Mouse (Mus musculus) layer of hippocampus, adult 11-12 months (tissue): Measurements from ENCODE around the gene Kpna7.
A peak's percentile ranks its signal among the peaks of the same experiment; 100 is the strongest.
"Not testable (repeated sequence)": the region's sequence is repeated elsewhere in the genome, so short reads cannot be mapped to it uniquely, and the experiment has no call there.

Experiments used
- DNase-seq: peaks from one replicate; pipeline ENCODE4 v3.0.0; 2022; ENCODE audit warnings: low spot score

Gene Kpna7

GRCm38 (mm10) chr5:145083632-145084451 is at the start of gene Kpna7, which contains the start of gene Arpc1a:
TSS of gene Kpna7 (minus strand) at chr5:145084030.
TSS of gene Arpc1a (plus strand) at chr5:145083830.
- peak; percentile 90 for DNase-seq

DNA sequence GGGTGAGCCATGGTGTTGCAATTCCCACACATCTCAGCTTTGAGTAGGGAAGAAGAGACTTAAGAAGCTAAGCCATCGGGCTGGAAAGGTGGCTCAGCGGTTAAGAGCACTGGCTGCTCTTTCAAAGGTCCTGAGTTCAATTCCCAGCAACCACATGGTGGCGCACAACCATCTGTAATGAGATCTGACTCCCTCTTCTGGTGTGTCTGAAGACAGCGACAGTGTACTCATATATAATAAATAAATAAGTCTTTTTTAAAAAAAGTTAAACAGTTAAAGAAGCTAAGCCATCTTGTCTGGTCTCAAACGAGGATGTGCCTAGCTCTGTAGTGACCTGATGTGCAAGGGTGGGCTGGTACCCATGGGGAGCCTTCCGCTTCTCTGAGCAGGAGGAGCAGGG is 49.4 kb upstream of the Kpna7 start:
- DNase-seq: not testable (repeated sequence)

DNA sequence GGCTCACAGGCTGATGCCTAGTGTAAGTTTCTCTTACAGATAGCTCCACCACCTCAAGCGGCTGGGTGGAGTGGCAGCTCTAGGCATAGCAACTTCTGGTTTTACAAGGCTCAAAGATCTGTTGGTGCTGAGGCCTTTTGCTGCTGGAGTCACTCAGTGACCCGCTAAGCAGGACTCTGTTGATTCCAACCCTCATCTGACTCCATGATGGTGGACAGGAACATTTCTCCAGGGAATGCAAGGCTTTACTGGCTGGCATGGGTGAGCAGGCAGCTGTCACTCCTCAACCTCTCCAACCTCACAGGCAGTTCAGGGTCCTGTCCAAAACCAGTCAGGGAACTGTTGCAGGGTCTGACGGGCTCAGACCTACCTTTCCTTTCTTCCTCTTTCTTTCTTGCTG is 47.2 kb upstream of the Kpna7 start:
- DNase-seq: no peak

GRCm38 (mm10) chr5:145130191-145130590 is 46.4 kb upstream of the Kpna7 start:
- DNase-seq: peak; percentile 63

GRCm38 (mm10) chr5:145129773-145130172 is 45.9 kb upstream of the Kpna7 start:
- DNase-seq: not testable (repeated sequence)

DNA sequence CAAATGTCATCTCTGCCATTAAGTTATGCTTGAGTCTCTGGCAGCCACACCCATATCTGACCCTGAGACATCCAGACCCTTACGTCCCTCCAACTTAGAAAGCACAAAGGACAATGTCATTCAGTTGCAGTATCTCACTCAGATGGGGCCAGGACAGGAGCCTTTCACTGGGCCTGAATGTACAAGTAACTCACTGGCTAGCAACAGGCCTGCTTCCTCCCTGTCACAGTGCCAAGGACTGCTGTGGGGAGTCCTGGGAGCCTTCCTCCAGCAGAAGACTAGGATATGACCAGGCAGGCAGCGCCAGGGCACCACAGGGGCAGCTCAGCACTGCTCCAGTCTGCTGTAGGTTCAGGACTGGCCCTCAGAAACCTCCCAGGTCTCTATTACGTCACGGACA is 45.3 kb upstream of the Kpna7 start:
- DNase-seq: no peak

DNA sequence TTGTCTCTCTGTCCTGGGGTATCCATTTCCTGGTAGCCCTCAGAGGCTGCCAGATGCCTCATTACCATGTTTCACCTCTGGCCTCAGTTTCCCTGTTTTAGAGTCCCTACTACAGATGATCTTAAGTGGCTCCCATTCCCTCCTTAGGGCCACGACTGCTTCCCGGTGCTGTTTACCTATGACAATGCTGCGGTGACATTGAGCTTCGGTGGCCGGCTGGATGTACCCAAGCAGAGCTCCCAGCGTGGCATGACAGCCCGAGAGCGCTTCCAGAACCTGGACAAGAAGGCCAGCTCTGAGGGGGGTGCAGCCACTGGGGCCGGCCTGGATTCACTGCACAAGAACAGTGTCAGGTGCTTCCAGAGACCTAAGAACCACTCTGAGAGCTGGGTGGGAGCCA is 42.8 kb upstream of the Kpna7 start:
- no peak for DNase-seq

DNA sequence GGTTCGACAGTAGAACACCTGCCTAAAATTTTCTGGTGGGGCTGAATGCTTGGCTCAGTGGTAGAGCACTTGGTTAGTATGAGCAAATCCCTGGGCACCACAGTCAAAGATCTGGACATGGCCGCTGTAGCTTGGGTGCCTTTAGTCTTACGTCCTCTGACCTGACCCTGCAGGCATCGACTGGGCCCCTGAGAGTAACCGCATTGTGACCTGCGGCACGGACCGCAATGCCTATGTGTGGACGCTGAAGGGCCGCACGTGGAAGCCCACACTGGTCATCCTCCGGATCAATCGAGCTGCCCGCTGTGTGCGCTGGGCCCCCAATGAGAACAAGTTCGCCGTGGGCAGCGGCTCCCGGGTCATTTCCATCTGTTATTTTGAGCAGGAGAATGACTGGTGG is 39.6 kb upstream of the Kpna7 start:
- no peak for DNase-seq

DNA sequence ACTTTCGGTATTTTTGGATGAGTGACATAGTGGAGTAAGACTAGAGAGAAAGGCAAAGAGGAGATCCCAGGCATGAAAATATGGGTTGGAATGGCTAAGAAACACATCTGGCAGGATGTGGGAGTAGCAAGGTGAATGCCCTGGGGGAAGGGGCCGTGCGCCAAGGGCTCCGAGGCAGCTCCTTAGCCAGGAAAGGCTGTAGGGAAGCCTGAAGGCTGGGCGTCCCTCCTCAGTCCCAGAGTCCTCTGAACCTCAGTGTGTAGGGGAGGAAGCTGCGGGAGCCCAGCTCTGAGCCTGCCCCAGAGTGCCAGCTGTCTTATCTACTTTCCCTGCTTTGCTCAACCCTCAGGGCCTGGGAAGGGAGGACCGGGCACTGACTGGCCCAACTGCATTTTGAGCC is 37.1 kb upstream of the Kpna7 start:
- DNase-seq: no peak

- DNase-seq: no peak
Observed at GRCm38 (mm10) chr5:145119385-145119784, 35.6 kb upstream of the Kpna7 start.

- DNase-seq: no peak
Observed at GRCm38 (mm10) chr5:145118461-145118860, 34.6 kb upstream of the Kpna7 start.

DNA sequence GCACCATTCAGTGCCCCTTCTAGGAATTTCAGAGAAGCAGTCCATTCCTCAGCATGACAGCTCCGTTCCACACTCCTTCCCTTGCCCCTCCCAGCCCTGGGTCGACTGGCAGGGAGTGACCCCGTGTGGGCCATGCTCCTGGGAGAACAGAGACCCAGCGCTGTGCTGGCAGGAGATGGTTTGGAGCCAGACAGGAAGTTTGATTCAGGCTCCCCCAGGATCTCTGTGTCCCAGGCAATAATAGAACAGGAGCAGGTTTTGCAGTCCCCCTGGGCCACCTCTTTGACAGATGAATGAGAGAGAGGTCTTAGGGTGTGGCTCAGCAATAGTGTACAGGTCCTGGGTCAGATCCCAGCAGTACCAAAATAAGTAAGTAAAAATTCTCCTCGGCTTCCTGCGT is 34.2 kb upstream of the Kpna7 start:
- DNase-seq: no peak

- DNase-seq: peak; percentile 63
Observed at GRCm38 (mm10) chr5:145116916-145117315, 33.1 kb upstream of the Kpna7 start.

- no peak for DNase-seq
Observed at GRCm38 (mm10) chr5:145116316-145116715, 32.5 kb upstream of the Kpna7 start.

- DNase-seq: no peak
Observed at GRCm38 (mm10) chr5:145115736-145116135, 31.9 kb upstream of the Kpna7 start.

- DNase-seq: peak; percentile 60
Observed at GRCm38 (mm10) chr5:145114606-145115473, 31.0 kb upstream of the Kpna7 start.

DNA sequence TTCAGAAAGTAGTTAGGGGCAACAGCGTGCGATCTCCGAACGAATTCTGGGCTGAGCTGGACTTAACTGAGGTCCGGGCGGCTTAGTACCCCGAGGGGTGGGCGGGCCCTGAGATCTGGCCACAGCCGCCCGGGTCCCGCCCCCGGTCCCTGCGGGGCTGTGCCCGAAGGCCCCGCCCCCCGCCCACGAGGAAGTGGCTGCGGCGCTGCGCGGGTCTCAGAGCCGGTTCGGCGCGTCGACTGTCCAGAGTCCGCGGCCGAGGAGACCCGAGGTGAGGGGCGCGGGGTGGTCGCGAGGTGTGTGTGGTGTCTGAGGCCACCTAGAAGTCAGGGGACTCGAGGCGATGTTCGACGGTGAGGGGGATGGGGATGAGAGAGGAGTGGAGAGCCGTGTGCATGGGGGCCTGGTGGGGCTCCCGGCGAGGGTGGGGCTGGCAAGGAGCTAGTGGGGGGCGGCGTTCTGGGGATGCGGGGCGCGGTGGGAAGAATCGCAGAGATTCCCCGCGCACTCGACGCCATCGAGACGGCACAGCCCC is 30.3 kb upstream of the Kpna7 start, which contains the start of gene Arpc1b:
Gene Arpc1b, plus strand, starts transcription at position 145 of the 535 bp plus-strand sequence.
- peak; percentile 61 for DNase-seq

GRCm38 (mm10) chr5:145113416-145113815 is 29.6 kb upstream of the Kpna7 start:
- no peak for DNase-seq

- no peak for DNase-seq
Observed at GRCm38 (mm10) chr5:145112566-145112965, 28.7 kb upstream of the Kpna7 start.

DNA sequence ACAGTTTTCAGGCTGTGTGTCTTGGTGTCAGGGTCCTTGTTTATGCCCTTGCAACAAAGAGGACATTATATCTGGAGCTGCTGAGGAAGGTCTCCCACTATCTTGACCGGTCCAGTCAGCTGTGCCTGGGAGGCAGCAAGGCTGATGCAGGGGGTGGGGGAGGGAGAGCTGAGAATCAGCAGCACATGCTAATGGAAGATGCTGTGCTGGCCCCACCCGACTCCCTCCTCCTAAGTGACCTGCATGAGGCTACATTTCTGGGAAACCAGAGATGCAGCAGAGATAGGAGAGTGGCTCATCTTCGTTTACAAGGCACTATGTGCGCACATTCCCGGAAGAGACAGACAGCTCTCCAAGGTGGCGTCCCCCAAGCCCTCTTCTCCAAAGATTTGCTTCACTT is 26.6 kb upstream of the Kpna7 start:
- no peak for DNase-seq

DNA sequence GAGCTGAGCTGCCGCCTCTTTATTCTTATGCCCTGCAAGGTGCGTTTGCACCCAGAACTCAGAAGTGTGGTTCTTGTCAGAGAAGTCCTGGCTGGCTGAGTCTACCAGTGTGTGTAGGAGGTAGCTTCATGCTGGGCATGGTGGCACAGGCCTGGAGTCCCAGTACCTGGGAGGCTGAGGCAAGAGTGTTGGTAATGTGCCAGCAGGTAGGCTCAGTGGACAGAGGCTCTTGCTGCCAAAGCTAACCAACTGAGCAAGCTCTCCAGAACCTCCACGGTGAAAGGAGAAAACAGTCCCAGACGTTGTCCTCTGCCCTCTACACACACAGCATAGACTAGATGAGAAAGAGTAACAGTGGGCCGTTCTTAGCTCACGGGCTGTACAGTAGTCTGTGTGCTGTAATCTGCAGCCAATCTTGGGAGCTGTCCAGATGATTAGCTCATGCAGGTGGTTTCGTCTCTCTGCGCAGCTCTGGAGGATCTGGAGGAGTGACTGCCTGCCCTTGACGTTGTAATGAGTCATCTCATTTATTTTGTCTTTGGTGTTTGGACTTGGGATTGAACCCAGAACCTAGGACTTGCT is 22.0 kb upstream of the Kpna7 start:
- no peak for DNase-seq

GRCm38 (mm10) chr5:145104328-145104727 is 20.5 kb upstream of the Kpna7 start:
- peak; percentile 68 for DNase-seq
